Mouse (Mus musculus): Measurements from ENCODE around the gene H2al2a. TPM values are rescaled to one million over a fixed set of nuclear protein-coding genes. Genes with fewer than 3 reads are reported as not detected.

The H2al2a gene
- polyA plus RNA-seq, 1 experiment: not detected

GRCm38 (mm10) chr2:17959501-17959900, 37.3 kb downstream of the H2al2a start:
- Histone ChIP-seq H3K4me3 (replicated peaks; ENCODE audit: control insufficient read depth, low read depth, low read length) (no peak overlapping the region), H3K27ac (ENCODE audit: control insufficient read depth, insufficient read depth, low read depth, low read length, poor library complexity) (no peak overlapping the region), H3K4me1 (ENCODE audit: control insufficient read depth, insufficient read depth, low read length) (no peaks in the 10 kb centered on the region)
- 87% methylated on average over 1 of the region's 1 CpGs for WGBS
- no peak for TF ChIP-seq POLR2A (IDR thresholded peaks at IDR 0.05; ENCODE audit: borderline replicate concordance, control insufficient read depth, low read depth, low read length)
- TF ChIP-seq CTCF (IDR thresholded peaks at IDR 0.05; ENCODE audit: control insufficient read depth, insufficient read depth, low read length): no peak

- H3K27ac ChIP-seq (ENCODE audit: control insufficient read depth, insufficient read depth, low read depth, low read length, poor library complexity): no peak overlapping the region
- H3K4me1 ChIP-seq (ENCODE audit: control insufficient read depth, insufficient read depth, low read length): no peaks in the 10 kb centered on the region
- H3K4me3 ChIP-seq (replicated peaks; ENCODE audit: control insufficient read depth, low read depth, low read length): no peak overlapping the region
- TF ChIP-seq POLR2A (IDR thresholded peaks at IDR 0.05; ENCODE audit: borderline replicate concordance, control insufficient read depth, low read depth, low read length): no peak
- no peak for TF ChIP-seq CTCF (IDR thresholded peaks at IDR 0.05; ENCODE audit: control insufficient read depth, insufficient read depth, low read length)
- 72% methylated on average over 3 of the region's 3 CpGs for WGBS
Observed at GRCm38 (mm10) chr2:17946875-17947274, 49.9 kb downstream of the H2al2a start.

Other genes starting within 250 kb of the H2al2a start
- not detected in 2 replicates for gene A930004D18Rik, start 40.8 kb upstream of the H2al2a start, polyA plus RNA-seq (2011; ENCODE audit: insufficient read depth, insufficient read length, low replicate concordance, missing spikeins)
- 0.22 and 1.4 TPM in 2 replicates for gene Skida1, start 52.1 kb upstream of the H2al2a start, polyA plus RNA-seq (2011; ENCODE audit: insufficient read depth, insufficient read length, low replicate concordance, missing spikeins)
- 34.1 and 49.4 TPM in 2 replicates for gene Mllt10, start 58.3 kb upstream of the H2al2a start, polyA plus RNA-seq (2011; ENCODE audit: insufficient read depth, insufficient read length, low replicate concordance, missing spikeins)